Mouse (Mus musculus): ENCODE results near the gene Irak2. TPM values are rescaled to one million over a fixed set of nuclear protein-coding genes. Genes with fewer than 3 reads are reported as not detected.
"Not testable (repeated sequence)": the region's sequence is repeated elsewhere in the genome, so short reads cannot be mapped to it uniquely, and the experiment has no call there.

Irak2 gene
- polyA plus RNA-seq, 1 experiment from 2014 or later: 3.2 TPM

- Histone ChIP-seq H3K4me2 (replicated peaks) (no peak overlapping the region), H3K4me1 (peaks cover 9% of the 10 kb centered on the region), H3K36me3 (no peaks in the 10 kb centered on the region), H3K9me3 (replicated peaks) (no peaks in the 10 kb centered on the region), H3K4me3 (no peak overlapping the region), H3K27me3 (no peaks in the 10 kb centered on the region), H3K9ac (no peak overlapping the region), H3K27ac (no peak overlapping the region)
- WGBS: 71% methylated on average over 14 of the region's 14 CpGs
- no peak for ATAC-seq (ENCODE audit: low FRiP score)
Observed at GRCm38 (mm10) chr6:113660492-113661352, 22.5 kb downstream of the Irak2 start.

GRCm38 (mm10) chr6:113661353-113662241 is 23.3 kb downstream of the Irak2 start:
- WGBS: 61% methylated on average over 12 of the region's 12 CpGs
- no peak for ATAC-seq (ENCODE audit: low FRiP score)

GRCm38 (mm10) chr6:113662964-113663700 is 24.9 kb downstream of the Irak2 start:
- 94% methylated on average over 8 of the region's 8 CpGs for WGBS
- no peak for ATAC-seq (ENCODE audit: low FRiP score)
- no peak overlapping the region for H3K9ac ChIP-seq
- no peaks in the 10 kb centered on the region for H3K36me3 ChIP-seq
- H3K27ac ChIP-seq: no peak overlapping the region
- peaks cover 9% of the 10 kb centered on the region for H3K4me1 ChIP-seq
- H3K4me3 ChIP-seq: no peak overlapping the region
- H3K9me3 ChIP-seq (replicated peaks): no peaks in the 10 kb centered on the region
- H3K27me3 ChIP-seq: no peaks in the 10 kb centered on the region
- H3K4me2 ChIP-seq (replicated peaks): no peak overlapping the region

More at GRCm38 (mm10) chr6:113661353-113662241, 23.3 kb downstream of the Irak2 start:
- H3K9ac ChIP-seq: no peak overlapping the region
- H3K36me3 ChIP-seq: no peaks in the 10 kb centered on the region
- no peaks in the 10 kb centered on the region for H3K9me3 ChIP-seq (replicated peaks)
- no peak overlapping the region for H3K4me2 ChIP-seq (replicated peaks)
- no peaks in the 10 kb centered on the region for H3K27me3 ChIP-seq
- peaks cover 9% of the 10 kb centered on the region for H3K4me1 ChIP-seq
- H3K4me3 ChIP-seq: no peak overlapping the region
- H3K27ac ChIP-seq: no peak overlapping the region

- no peaks in the 10 kb centered on the region for H3K27me3 ChIP-seq
- peaks cover 11% of the 10 kb centered on the region for H3K4me1 ChIP-seq
- no peak overlapping the region for H3K4me3 ChIP-seq
- no peaks in the 10 kb centered on the region for H3K9me3 ChIP-seq (replicated peaks)
- no peak overlapping the region for H3K4me2 ChIP-seq (replicated peaks)
- no peak overlapping the region for H3K9ac ChIP-seq
- 83% methylated on average over 7 of the region's 7 CpGs for WGBS
- H3K36me3 ChIP-seq: no peaks in the 10 kb centered on the region
- H3K27ac ChIP-seq: no peak overlapping the region
- no peak for ATAC-seq (ENCODE audit: low FRiP score)
Observed at GRCm38 (mm10) chr6:113664305-113664704, 26.0 kb downstream of the Irak2 start.

- Histone ChIP-seq H3K4me1 (0 out of 2 replicates have a peak, but pooled peaks cover 2% of the 10 kb centered on the region), H3K4me3 (no peak overlapping the region), H3K36me3 (no peaks in the 10 kb centered on the region), H3K9me3 (replicated peaks) (0 out of 2 replicates have a peak, but pooled peaks cover 3% of the 10 kb centered on the region), H3K9ac (no peak overlapping the region), H3K27ac (no peak overlapping the region), H3K4me2 (replicated peaks) (no peak overlapping the region), H3K27me3 (no peaks in the 10 kb centered on the region)
- 68% methylated on average over 8 of the region's 8 CpGs for WGBS
- ATAC-seq (ENCODE audit: low FRiP score): no peak
Observed at GRCm38 (mm10) chr6:113667611-113668122, 29.4 kb downstream of the Irak2 start.

DNA sequence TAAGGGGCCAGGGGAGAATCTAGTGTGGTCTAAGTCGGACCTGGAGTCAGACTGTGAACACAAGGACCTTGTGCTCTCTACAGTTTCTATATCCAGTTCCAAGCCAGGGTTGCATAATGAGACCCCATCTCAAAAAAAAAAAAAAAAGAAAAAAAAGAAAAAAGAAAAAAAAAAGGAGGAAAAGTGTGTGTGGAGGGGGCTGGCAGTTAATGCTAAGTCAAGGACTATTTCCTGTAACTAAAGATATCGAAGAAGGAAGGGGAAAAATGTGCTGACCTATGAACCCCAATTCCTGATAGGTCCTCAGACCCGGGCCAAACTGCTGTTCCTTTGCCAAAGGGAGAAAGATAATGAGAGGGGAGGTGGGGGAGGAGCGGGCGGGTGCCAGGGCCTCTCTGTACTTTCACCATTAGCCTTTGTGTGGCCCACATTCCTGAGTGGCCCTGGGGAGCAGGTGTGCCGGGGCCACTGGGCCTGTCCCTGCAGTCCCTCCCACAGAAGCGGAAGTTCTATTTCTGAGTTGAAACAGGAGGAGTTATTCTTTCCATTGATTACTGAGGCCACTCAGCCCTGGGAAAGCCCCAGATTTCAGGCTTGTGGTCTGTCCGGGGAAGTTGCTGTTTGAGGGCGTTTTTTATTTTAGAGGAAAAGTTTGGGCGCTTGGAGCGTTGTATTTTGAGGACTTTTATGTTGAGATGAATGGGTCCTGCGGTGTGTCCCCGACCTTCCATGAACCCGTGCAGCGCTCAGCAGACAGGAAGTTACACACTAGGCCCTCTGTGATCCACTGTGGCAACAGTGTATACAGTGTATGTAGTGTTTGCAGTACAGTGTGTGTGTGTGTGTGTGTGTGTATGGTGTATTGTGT is 30.3 kb downstream of the Irak2 start:
- ATAC-seq (ENCODE audit: low FRiP score): no peak
- no peak overlapping the region for H3K27ac ChIP-seq
- WGBS: 42% methylated on average over 15 of the region's 15 CpGs

DNA sequence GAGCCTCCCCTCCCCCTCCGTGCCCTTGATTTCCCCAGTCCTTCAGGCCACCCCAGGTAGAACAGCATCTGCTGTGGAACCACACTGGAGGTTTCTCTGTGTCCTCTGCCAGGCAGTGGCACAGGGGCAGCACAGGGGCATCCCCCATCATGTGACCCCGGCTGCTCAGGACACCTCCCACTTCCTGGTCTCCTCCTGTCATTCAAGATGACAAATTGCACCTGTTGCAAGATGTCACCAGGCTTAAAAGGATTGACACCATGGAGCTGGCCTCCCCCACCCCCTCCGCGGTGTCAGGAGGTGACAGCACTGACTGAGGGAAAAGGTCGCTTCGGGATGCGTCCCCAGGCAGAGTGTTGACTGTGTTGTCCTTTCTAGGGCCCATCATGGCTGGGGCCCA is 31.6 kb downstream of the Irak2 start:
- Histone ChIP-seq H3K9me3 (replicated peaks) (0 out of 2 replicates have a peak, but pooled peaks cover 3% of the 10 kb centered on the region), H3K4me2 (replicated peaks) (no peak overlapping the region), H3K36me3 (no peaks in the 10 kb centered on the region), H3K4me1 (0 out of 2 replicates have a peak, but pooled peaks cover 2% of the 10 kb centered on the region), H3K27ac (no peak overlapping the region), H3K4me3 (no peak overlapping the region), H3K27me3 (no peaks in the 10 kb centered on the region), H3K9ac (no peak overlapping the region)
- 59% methylated on average over 7 of the region's 7 CpGs for WGBS
- ATAC-seq (ENCODE audit: low FRiP score): no peak

More for the DNA sequence above, 30.3 kb downstream of the Irak2 start:
- H3K36me3 ChIP-seq: no peaks in the 10 kb centered on the region
- H3K4me2 ChIP-seq (replicated peaks): no peak overlapping the region
- 0 out of 2 replicates have a peak, but pooled peaks cover 3% of the 10 kb centered on the region for H3K9me3 ChIP-seq (replicated peaks)
- H3K9ac ChIP-seq: no peak overlapping the region
- no peak overlapping the region for H3K4me3 ChIP-seq
- no peaks in the 10 kb centered on the region for H3K27me3 ChIP-seq
- H3K4me1 ChIP-seq: 0 out of 2 replicates have a peak, but pooled peaks cover 2% of the 10 kb centered on the region

- ATAC-seq (ENCODE audit: low FRiP score); H3K27me3 ChIP-seq; H3K4me1 ChIP-seq; H3K4me3 ChIP-seq; H3K9ac ChIP-seq; H3K36me3 ChIP-seq; H3K27ac ChIP-seq; H3K4me2 ChIP-seq (replicated peaks); H3K9me3 ChIP-seq (replicated peaks): not testable (repeated sequence)
- WGBS: 81% methylated on average over 1 of the region's 1 CpGs
Observed at GRCm38 (mm10) chr6:113672029-113672428, 33.8 kb downstream of the Irak2 start.

GRCm38 (mm10) chr6:113672989-113673388 is 34.7 kb downstream of the Irak2 start:
- Histone ChIP-seq H3K27ac (no peak overlapping the region), H3K27me3 (no peaks in the 10 kb centered on the region), H3K9me3 (replicated peaks) (0 out of 2 replicates have a peak, but pooled peaks cover 3% of the 10 kb centered on the region), H3K4me3 (no peak overlapping the region), H3K4me2 (replicated peaks) (no peak overlapping the region), H3K4me1 (0 out of 2 replicates have a peak, but pooled peaks cover 2% of the 10 kb centered on the region), H3K9ac (no peak overlapping the region), H3K36me3 (no peaks in the 10 kb centered on the region)
- 85% methylated on average over 6 of the region's 6 CpGs for whole genome bisulfite sequencing
- no peak for ATAC-seq (ENCODE audit: low FRiP score)

DNA sequence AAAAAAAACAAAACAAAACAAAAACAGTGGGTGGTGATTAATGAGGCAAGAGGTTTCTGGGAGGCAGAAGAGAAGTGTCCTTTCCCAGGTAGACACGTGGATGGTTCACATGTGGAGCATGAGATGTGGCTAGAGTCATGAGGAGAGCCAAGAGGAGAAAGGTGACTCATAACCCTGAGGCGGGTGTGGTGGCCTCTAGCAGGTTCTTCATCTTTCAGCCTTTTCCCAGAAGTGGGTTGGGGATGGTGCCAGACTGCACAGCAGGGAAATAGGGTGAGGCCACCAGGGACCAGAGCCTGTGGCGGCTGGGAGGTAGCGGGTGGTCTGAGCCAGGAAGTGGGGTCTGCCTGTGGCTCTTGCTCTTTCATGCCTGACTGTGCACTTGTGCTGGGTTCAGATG is 37.0 kb downstream of the Irak2 start:
- ATAC-seq (ENCODE audit: low FRiP score): no peak
- no peak overlapping the region for H3K4me3 ChIP-seq
- no peaks in the 10 kb centered on the region for H3K27me3 ChIP-seq
- 0 out of 2 replicates have a peak, but pooled peaks cover 3% of the 10 kb centered on the region for H3K9me3 ChIP-seq (replicated peaks)
- no peaks in the 10 kb centered on the region for H3K4me1 ChIP-seq
- H3K9ac ChIP-seq: no peak overlapping the region
- H3K27ac ChIP-seq: no peak overlapping the region
- 89% methylated on average over 4 of the region's 4 CpGs for WGBS
- no peak overlapping the region for H3K4me2 ChIP-seq (replicated peaks)
- no peaks in the 10 kb centered on the region for H3K36me3 ChIP-seq

DNA sequence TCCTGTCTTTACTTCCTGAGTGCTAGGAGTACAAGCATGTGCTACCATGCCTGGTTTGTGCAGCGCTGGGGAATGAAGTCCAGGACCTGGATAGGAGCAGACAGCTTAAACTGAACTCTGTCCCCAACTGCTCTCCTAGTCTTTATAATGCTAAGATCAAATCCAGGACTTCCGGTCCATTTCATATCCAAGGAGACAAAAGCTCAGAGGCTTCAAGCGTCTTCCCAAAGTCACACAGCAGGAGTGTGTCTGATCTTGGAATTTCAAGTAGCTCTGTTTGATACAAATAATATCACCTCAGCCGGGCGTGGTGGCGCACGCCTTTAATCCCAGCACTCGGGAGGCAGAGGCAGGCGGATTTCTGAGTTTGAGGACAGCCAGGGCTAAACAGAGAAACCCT is 37.7 kb downstream of the Irak2 start:
- H3K4me1 ChIP-seq: no peaks in the 10 kb centered on the region
- no peak overlapping the region for H3K4me2 ChIP-seq (replicated peaks)
- H3K36me3 ChIP-seq: no peaks in the 10 kb centered on the region
- no peak for ATAC-seq (ENCODE audit: low FRiP score)
- no peak overlapping the region for H3K9ac ChIP-seq
- 94% methylated on average over 9 of the region's 9 CpGs for WGBS
- H3K9me3 ChIP-seq (replicated peaks): 0 out of 2 replicates have a peak, but pooled peaks cover 3% of the 10 kb centered on the region
- H3K27ac ChIP-seq: no peak overlapping the region
- H3K4me3 ChIP-seq: no peak overlapping the region
- no peaks in the 10 kb centered on the region for H3K27me3 ChIP-seq
